Mouse (Mus musculus): ENCODE measurements at regions not wholly inside any gene's neighbourhood (a gene's known extent, or its start where the extent isn't known, plus 50 kb on each side); places are given as distances from the start of the nearest gene placed in this dataset. TPM values are rescaled to one million over a fixed set of nuclear protein-coding genes. Genes with fewer than 3 reads are reported as not detected.

DNA sequence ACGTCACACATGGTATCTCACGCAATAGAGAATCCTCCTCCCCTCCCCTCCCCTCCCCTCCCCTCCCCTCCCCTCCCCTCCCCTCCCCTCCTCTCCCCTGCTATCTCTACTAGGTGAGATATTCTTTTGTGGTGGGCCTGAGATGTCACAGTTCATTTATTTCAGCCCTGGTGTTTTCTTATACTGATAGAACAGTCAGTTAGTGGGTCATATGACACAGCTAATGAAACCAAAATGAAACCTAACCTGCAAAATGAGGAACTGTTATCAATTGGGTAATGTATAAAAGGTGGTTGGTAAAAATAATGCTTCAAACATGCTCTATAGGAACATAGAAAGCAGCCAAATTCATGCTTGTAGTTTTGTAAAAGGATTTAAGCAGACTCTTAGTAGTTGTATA, 174.5 kb upstream of the Syt1 start:
- DNase-seq (ENCODE audit: low spot score), result no peak

DNA sequence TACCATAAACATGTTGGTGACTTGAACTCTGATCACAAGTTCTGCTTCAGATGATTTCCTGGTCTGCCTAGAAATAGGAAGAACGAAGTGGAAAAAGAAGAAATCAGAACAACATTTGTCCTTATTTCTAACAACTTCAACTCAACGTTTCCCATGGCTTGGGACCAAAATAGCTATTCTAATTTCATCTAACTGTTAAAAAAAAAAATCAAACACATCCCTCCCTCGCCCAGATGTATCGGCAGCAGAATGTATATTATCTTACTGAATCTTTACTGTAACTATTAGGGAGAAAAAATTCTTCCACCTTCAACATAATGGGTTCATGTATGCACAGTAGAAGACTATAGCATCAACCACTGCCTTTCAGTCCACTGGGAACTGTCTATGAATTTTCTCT, 169.7 kb upstream of the Syt1 start:
- DNase-seq (ENCODE audit: low spot score), result no peak

DNA sequence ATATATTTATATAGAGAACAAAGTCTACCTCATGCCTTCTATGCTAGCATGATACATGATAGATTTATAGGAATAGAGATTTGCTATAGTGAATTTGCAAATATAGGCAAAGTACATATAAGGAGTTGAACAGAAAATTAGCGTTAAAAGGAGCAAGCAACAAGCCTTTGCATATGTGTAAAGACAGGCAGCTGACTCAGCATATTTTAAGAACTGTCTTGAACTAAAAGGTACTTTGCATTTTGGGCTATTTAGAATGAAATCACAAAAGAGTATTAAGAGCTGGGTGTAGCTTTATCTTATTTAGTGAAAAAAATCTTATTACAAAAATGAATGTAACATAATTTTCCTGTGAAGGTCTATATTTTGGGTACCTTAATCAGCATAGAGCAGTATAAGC, 149.9 kb upstream of the Syt1 start:
- no peak for DNase-seq (ENCODE audit: low spot score)

DNA sequence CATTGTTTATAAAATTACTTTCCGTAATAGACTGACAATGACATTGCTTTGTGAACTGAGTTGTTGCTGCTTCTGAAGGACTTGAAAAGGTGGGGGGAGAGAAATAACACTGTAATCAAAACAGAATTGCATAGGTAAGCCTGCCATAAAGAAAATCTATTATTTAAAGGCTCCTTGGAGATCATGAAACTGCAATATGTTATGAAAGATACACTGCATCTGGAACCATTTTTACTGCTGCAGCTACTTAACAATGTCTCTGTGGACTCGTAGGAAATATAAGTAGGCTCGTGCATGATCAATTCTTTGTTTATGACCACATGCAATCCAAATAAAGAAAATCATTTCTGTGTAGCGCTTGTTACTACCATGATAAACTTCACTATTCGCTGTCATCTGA, 145.0 kb upstream of the Syt1 start:
- DNase-seq (ENCODE audit: low spot score), result no peak

DNA sequence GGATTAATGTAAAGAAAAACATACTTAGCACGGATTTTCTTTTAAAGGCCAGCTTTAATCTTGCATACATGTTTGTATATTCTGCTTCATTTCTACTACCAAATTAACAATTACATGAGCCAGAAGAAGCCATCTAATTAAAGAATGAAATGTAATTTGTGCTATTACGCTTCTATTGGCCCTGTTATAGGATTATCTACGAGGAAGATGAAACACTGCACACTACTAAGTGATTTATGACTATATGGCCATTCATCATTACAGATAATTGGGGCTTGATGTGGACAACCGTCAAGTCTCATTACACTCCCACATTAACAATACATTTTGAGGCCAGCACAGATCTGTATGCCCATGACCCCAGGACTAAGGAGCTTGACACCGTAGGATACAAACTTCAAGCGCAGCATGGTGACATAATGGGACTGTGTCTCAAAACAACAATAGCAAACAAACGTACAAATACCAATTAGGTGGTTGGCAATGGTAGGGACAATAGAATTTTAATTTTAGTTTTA, 129.7 kb upstream of the Syt1 start:
- DNase-seq (ENCODE audit: low spot score), result no peak

DNA sequence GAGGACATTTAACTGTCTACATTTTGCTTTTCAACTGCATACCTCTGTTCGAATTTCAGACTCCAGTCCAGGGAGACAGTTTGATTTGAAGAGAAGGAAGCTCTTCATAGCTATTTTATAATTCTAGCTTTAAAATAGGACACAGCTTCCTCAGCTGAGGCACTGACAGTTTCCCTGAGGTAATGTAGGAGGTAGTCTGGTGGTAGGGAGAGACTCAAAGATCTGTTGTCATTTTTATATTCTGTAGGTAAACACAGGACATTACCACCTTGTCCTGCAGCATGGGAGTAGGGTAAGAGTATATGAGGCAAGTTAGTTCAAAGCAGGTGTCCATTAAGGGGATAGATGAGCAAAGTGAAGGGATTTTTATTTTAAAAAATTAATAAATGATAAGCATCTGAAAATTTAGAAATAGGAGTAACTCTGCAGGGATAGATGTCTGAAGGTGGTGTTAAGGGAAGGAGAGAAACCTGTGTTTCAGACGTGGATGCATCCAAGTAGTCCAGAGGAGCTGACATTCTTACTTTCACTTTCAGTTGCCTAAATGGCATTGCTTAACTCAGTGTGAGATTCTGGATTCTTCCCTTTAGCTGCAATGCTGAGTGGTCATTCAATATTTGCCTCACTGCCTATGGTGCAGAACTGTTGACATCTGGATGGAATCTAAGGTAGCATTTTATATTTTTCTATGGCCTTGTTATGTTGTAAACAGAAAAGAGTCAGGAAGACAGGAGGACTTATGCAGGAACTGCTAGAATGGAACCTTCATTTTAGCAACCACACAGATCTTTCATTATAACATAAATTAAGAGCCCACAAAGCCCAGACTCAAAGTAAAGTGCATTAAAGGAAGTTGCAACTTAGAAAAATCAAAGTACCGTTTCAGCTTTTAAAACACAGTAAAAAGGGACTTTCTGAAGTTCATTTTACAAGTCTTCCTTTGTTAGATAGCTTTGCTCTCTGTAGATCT, 126.3 kb upstream of the Syt1 start:
- peak; percentile 30 for DNase-seq (ENCODE audit: low spot score)

DNA sequence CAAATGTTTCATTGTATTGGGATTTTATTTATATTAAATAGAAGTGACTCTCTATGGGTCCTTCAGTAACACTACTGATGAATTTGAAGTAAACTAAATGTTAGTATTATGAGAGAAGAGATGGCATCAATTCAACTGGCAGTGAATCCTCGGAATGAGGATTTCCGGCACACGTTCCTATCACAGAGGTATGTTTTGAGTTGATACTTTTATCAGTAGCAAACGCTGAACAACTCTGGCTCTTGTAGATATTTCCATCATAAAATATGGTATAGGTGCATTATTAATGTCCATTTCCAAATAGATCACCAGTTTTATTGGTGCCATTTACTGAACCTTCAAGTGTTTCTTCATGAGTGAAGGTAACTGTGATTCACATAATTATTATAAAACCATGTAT, 123.7 kb upstream of the Syt1 start:
- no peak for DNase-seq (ENCODE audit: low spot score)

DNA sequence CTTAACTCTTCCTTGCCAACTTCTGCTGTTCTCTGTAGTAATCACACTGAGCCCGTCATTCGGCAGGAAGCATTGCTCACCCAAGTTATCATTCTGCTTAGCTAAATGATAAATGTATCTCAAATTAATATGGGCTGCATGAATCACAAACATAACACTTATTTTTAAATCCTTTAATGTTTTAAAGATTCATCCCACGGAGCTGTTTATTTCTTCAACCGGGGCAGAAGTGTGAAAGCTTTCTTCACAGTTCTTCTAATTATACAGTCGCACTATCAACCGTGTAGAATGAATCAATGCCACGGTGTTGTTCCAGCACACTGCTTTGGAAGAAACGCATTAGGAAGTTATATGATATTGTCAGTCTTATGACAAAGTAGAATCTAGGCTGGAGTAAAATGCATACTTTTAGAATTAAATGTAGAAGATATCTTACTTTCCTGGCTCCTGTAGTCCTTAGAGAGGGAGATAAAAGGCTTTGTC, 121.3 kb upstream of the Syt1 start:
- no peak for DNase-seq (ENCODE audit: low spot score)

DNA sequence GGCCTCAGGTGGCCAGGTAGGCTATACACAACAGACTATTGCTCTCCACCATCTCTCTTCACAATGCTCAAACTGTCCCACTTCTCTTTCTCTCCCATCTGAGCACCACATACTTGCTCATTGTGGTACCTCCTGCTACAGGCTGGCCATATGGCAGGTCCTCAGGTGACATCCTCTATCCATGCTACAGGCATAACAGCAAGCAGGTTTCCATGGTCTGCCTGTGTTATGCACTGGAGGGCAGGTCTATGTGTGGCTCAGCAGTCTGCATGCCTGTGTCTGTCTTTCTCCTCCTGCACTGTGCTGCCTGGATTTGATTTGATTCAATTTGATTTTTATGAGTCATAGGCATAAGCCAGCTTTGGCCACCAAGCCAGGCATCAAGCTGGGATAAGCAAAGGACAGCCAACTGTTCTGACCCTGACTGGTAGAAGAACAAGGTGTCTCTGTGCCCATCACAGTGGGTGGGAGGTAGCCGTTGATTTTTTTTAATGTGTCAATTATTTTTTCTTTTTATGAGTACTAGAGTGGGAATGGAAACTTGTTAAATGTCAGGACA, 118.8 kb upstream of the Syt1 start:
- no peak for DNase-seq (ENCODE audit: low spot score)

DNA sequence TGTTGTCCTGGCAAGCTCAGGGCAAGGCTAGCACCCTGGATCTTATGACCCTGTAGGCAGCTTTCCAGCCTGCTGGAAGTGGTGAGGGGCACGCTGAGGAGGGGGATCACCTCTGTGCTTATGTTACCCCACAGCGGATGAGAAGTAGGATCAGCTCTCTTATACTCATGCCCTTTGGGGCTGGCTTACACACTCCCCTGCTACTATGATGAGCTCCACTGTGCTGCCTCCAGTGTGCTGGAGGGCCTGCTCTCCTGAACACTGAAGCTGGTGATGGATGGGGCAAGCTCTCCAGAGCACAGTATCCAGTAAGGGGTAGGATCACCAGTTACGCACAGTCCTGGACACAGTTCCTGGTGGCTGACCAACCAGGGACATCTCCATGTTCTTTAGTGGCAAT, 118.3 kb upstream of the Syt1 start:
- DNase-seq (ENCODE audit: low spot score), result no peak

DNA sequence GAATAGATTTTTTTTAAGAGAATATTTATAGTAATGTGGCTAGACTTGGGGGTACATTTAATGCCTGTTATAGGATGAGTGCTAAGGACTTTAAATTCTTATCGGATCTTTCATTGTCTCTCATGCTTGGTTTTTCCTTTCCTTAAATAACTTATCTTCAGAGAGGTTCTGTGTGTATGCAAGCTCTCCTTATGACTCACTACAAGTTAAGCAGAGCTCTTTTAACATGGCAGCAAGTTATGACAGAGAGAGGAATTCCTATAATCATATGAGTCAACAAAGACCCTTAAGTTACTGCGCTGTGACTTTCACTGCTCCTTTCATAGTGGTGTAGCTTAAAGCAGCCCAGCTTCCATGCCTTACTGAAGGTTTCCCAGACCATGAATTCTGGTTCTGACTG, 115.9 kb upstream of the Syt1 start:
- DNase-seq (ENCODE audit: low spot score), result no peak

DNA sequence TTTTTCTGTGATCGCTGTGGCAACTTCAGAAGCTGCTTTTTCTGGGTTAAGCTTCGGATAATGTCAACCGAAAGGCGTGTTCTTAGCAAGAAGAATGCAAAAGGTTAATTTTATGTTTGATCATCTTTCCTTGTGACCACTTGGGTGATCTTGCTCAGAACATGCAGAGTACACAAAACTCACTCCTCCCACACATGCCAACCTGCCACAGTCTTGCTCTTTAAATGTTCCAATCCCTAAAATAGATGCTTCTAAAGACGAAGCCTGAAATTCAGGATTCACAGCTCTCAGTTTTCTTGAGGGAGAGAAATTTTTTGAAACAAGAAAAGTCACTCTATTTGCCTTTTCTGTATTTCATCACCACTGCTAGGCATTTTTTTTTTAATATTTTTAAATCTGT, 106.4 kb upstream of the Syt1 start:
- DNase-seq (ENCODE audit: low spot score), result no peak

DNA sequence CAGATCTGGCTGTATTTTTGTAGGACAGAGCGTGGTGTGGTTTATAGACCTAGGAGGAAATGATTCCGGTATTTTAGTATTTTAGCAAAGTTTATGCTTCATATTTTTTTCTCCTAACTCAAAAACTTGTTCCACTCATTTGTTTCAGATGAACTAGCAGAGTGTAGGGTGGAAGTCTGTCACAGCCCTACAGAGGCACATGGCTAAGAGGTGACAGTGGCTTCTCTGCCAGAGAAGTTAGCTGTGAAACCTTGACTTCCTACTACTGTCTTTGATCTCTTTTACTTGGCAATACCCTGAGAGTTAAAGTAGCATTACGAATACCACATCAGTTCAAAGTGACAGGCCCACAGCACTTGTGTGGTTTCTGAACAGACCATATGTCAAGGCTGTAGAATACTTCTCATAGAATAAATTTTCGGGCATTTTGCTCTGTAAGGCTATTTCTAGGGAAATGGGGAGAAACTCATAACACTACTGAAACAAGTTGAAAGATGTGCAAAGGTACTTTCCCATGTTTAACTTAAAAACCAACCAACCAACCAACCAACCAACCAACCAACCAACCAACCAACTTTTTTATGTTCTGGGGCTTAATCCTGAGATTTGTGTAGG, 104.3 kb upstream of the Syt1 start:
- DNase-seq (ENCODE audit: low spot score), result no peak

DNA sequence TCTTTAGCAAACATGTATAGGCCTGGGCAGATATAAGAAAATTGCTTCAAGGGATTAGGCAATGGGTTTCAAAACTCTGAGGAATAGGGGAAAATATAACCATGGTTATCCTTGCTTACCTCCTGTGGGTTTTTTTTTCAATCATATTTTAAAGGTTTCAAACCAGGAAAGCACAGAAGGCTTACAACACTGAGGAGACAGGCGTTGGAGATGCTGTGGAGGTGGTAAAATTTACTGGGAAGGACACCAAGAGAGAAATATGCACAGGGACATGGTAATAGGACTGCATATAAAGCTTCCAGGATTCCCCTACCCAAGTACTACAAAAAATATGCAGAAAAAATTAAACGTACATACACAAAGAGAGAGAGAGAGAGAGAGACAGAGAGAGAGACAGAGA, 95.0 kb upstream of the Syt1 start:
- DNase-seq (ENCODE audit: low spot score), result no peak

DNA sequence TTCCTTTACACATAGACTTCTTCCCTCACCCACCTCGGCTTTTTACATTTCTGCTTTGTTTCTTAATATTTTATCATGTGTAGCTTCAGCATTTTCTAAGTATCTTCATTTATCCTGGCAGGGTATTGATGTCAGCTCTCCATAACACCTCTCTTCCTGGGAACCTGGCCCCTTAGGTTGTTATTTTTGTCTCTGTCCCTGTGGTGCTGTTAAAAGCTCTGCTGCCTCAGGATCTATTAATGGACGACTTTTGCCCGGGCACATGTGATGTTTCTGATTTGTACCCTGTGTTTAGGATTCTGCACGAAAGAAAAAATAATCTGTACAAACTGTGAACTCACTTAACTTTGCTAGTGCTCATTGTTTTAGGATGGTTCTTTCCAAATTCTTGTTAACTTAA, 81.4 kb upstream of the Syt1 start:
- DNase-seq (ENCODE audit: low spot score), result peak; percentile 11

DNA sequence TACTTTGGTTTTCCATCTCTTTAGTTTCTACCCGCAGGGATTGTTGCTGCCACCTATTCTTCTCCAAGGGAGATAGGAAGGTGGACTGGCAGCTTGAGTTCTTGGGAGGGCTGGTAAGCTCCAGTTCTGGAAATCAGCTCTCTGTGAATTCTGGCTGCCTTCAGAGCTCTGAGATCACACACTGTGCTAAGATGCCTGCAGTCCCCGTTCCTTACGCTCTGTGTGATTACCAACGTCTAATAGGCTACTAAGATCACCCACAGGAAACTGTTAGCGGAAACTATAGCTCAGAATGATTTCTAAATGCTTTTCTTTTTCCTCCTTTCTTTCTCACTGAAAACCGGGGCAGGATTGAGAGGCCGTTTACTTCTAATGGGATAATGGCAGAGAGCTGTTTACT, 69.0 kb upstream of the Syt1 start:
- DNase-seq (ENCODE audit: low spot score), result no peak

DNA sequence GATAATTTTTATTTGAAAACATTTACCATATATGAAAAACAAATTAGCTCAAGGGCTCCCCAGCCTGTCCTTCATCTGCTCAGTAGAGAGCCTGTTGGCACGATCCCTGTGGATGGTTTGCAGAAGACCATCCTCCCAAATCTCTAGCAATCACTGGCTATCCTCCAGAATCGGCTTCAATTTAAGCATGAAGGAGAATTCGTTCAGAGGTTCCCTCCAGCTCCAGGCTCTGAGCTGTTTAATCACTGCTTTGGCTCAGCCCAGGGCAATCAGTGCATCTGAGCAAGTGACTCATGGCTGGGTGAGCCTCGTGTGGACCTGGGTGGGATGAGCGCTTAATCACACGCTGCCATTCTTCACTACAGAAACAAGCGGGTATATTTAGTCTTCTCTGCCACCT, 63.4 kb upstream of the Syt1 start:
- no peak for DNase-seq (ENCODE audit: low spot score)

Small RNA genes lying in the stretch of these regions (microRNA-seq; reads per million reads assigned to microRNA genes)
- gene Gm44495, result not detected

Measured in heart, adult 8-10 months (tissue).